Mouse (Mus musculus): ENCODE measurements at regions not wholly inside any gene's neighbourhood (a gene's known extent, or its start where the extent isn't known, plus 50 kb on each side); places are given as distances from the start of the nearest gene placed in this dataset.

GRCm38 (mm10) chr1:137669849-137670248 is 505.7 kb downstream of the Ptprc start:
- H3K9me3 ChIP-seq (replicated peaks): no peaks in the 10 kb centered on the region
- H3K4me3 ChIP-seq (replicated peaks): no peak overlapping the region
- no peak overlapping the region for H3K4me2 ChIP-seq
- no peaks in the 10 kb centered on the region for H3K27me3 ChIP-seq
- H3K9ac ChIP-seq: no peak overlapping the region
- no peaks in the 10 kb centered on the region for H3K4me1 ChIP-seq (replicated peaks)
- H3K36me3 ChIP-seq (replicated peaks): no peaks in the 10 kb centered on the region
- 57% methylated on average over 3 of the region's 3 CpGs for WGBS (ENCODE audit: insufficient replicate concordance)
- ATAC-seq (ENCODE audit: insufficient read depth): no peak
- H3K27ac ChIP-seq (replicated peaks): no peak overlapping the region

GRCm38 (mm10) chr1:137658141-137658540 is 517.4 kb downstream of the Ptprc start:
- WGBS (ENCODE audit: insufficient replicate concordance): 69% methylated on average over 1 of the region's 1 CpGs
- Histone ChIP-seq H3K4me3 (replicated peaks) (no peak overlapping the region), H3K36me3 (replicated peaks) (no peaks in the 10 kb centered on the region), H3K27ac (replicated peaks) (no peak overlapping the region), H3K9me3 (replicated peaks) (no peaks in the 10 kb centered on the region), H3K4me1 (replicated peaks) (no peaks in the 10 kb centered on the region), H3K9ac (no peak overlapping the region), H3K27me3 (no peaks in the 10 kb centered on the region), H3K4me2 (no peak overlapping the region)
- no peak for ATAC-seq (ENCODE audit: insufficient read depth)

- H3K9me3 ChIP-seq (replicated peaks): no peaks in the 10 kb centered on the region
- no peak overlapping the region for H3K4me2 ChIP-seq
- no peaks in the 10 kb centered on the region for H3K36me3 ChIP-seq (replicated peaks)
- no peak overlapping the region for H3K4me3 ChIP-seq (replicated peaks)
- H3K27me3 ChIP-seq: no peaks in the 10 kb centered on the region
- WGBS (ENCODE audit: insufficient replicate concordance): 63% methylated on average over 6 of the region's 6 CpGs
- no peak for ATAC-seq (ENCODE audit: insufficient read depth)
- H3K4me1 ChIP-seq (replicated peaks): no peaks in the 10 kb centered on the region
- no peak overlapping the region for H3K27ac ChIP-seq (replicated peaks)
- no peak overlapping the region for H3K9ac ChIP-seq
Observed at GRCm38 (mm10) chr1:137656900-137657458, 518.5 kb downstream of the Ptprc start.

GRCm38 (mm10) chr1:137654171-137654570 is 521.3 kb downstream of the Ptprc start:
- no peak for ATAC-seq (ENCODE audit: insufficient read depth)
- WGBS (ENCODE audit: insufficient replicate concordance): 55% methylated on average over 4 of the region's 4 CpGs

GRCm38 (mm10) chr1:137653495-137653894 is 522.0 kb downstream of the Ptprc start:
- Histone ChIP-seq H3K27ac (replicated peaks) (no peak overlapping the region), H3K36me3 (replicated peaks) (no peaks in the 10 kb centered on the region), H3K27me3 (no peaks in the 10 kb centered on the region), H3K9me3 (replicated peaks) (no peaks in the 10 kb centered on the region), H3K4me1 (replicated peaks) (no peaks in the 10 kb centered on the region), H3K9ac (no peak overlapping the region), H3K4me3 (replicated peaks) (no peak overlapping the region), H3K4me2 (no peak overlapping the region)
- WGBS (ENCODE audit: insufficient replicate concordance): 67% methylated on average over 5 of the region's 5 CpGs
- ATAC-seq (ENCODE audit: insufficient read depth): no peak

More at GRCm38 (mm10) chr1:137654171-137654570, 521.3 kb downstream of the Ptprc start:
- Histone ChIP-seq H3K27me3 (no peaks in the 10 kb centered on the region), H3K36me3 (replicated peaks) (no peaks in the 10 kb centered on the region), H3K4me2 (no peak overlapping the region), H3K4me3 (replicated peaks) (no peak overlapping the region), H3K9ac (no peak overlapping the region), H3K4me1 (replicated peaks) (no peaks in the 10 kb centered on the region), H3K9me3 (replicated peaks) (no peaks in the 10 kb centered on the region), H3K27ac (replicated peaks) (no peak overlapping the region)

GRCm38 (mm10) chr1:137650629-137651028 is 524.9 kb downstream of the Ptprc start:
- Histone ChIP-seq H3K4me2 (no peak overlapping the region), H3K27me3 (no peaks in the 10 kb centered on the region), H3K27ac (replicated peaks) (no peak overlapping the region), H3K36me3 (replicated peaks) (no peaks in the 10 kb centered on the region), H3K4me1 (replicated peaks) (no peaks in the 10 kb centered on the region), H3K4me3 (replicated peaks) (no peak overlapping the region), H3K9ac (no peak overlapping the region), H3K9me3 (replicated peaks) (no peaks in the 10 kb centered on the region)
- no peak for ATAC-seq (ENCODE audit: insufficient read depth)
- 38% methylated on average over 3 of the region's 3 CpGs for WGBS (ENCODE audit: insufficient replicate concordance)

- Histone ChIP-seq H3K36me3 (replicated peaks) (no peaks in the 10 kb centered on the region), H3K27ac (replicated peaks) (no peak overlapping the region), H3K4me2 (no peak overlapping the region), H3K9me3 (replicated peaks) (no peaks in the 10 kb centered on the region), H3K9ac (no peak overlapping the region), H3K4me1 (replicated peaks) (no peaks in the 10 kb centered on the region), H3K4me3 (replicated peaks) (no peak overlapping the region), H3K27me3 (no peaks in the 10 kb centered on the region)
- 4% methylated on average over 2 of the region's 2 CpGs for WGBS (ENCODE audit: insufficient replicate concordance)
- ATAC-seq (ENCODE audit: insufficient read depth): no peak
Observed at GRCm38 (mm10) chr1:137650082-137650481, 525.4 kb downstream of the Ptprc start.

- Histone ChIP-seq H3K36me3 (replicated peaks) (no peaks in the 10 kb centered on the region), H3K4me3 (replicated peaks) (no peak overlapping the region), H3K27me3 (no peaks in the 10 kb centered on the region), H3K9me3 (replicated peaks) (no peaks in the 10 kb centered on the region), H3K4me2 (no peak overlapping the region), H3K9ac (no peak overlapping the region), H3K27ac (replicated peaks) (no peak overlapping the region), H3K4me1 (replicated peaks) (no peaks in the 10 kb centered on the region)
- WGBS (ENCODE audit: insufficient replicate concordance): 67% methylated on average over 1 of the region's 1 CpGs
- no peak for ATAC-seq (ENCODE audit: insufficient read depth)
Observed at GRCm38 (mm10) chr1:137648832-137649231, 526.7 kb downstream of the Ptprc start.

- no peaks in the 10 kb centered on the region for H3K36me3 ChIP-seq (replicated peaks)
- no peak overlapping the region for H3K4me3 ChIP-seq (replicated peaks)
- H3K4me2 ChIP-seq: no peak overlapping the region
- H3K9me3 ChIP-seq (replicated peaks): no peaks in the 10 kb centered on the region
- 60% methylated on average over 6 of the region's 6 CpGs for WGBS (ENCODE audit: insufficient replicate concordance)
- H3K4me1 ChIP-seq (replicated peaks): no peaks in the 10 kb centered on the region
- H3K27me3 ChIP-seq: no peaks in the 10 kb centered on the region
- ATAC-seq (ENCODE audit: insufficient read depth): no peak
- H3K27ac ChIP-seq (replicated peaks): no peak overlapping the region
- H3K9ac ChIP-seq: no peak overlapping the region
Observed at GRCm38 (mm10) chr1:137644601-137645040, 530.9 kb downstream of the Ptprc start.

GRCm38 (mm10) chr1:137643508-137643907 is 532.0 kb downstream of the Ptprc start:
- Histone ChIP-seq H3K27me3 (no peaks in the 10 kb centered on the region), H3K4me2 (no peak overlapping the region), H3K9ac (no peak overlapping the region), H3K4me3 (replicated peaks) (no peak overlapping the region), H3K4me1 (replicated peaks) (no peaks in the 10 kb centered on the region), H3K9me3 (replicated peaks) (no peaks in the 10 kb centered on the region), H3K27ac (replicated peaks) (no peak overlapping the region), H3K36me3 (replicated peaks) (no peaks in the 10 kb centered on the region)
- 54% methylated on average over 1 of the region's 1 CpGs for WGBS (ENCODE audit: insufficient replicate concordance)
- no peak for ATAC-seq (ENCODE audit: insufficient read depth)

- no peak for ATAC-seq (ENCODE audit: insufficient read depth)
- H3K36me3 ChIP-seq (replicated peaks): no peaks in the 10 kb centered on the region
- H3K4me1 ChIP-seq (replicated peaks): no peaks in the 10 kb centered on the region
- no peak overlapping the region for H3K9ac ChIP-seq
- no peaks in the 10 kb centered on the region for H3K27me3 ChIP-seq
- no peak overlapping the region for H3K4me2 ChIP-seq
- H3K27ac ChIP-seq (replicated peaks): no peak overlapping the region
- H3K9me3 ChIP-seq (replicated peaks): no peaks in the 10 kb centered on the region
- no peak overlapping the region for H3K4me3 ChIP-seq (replicated peaks)
- WGBS (ENCODE audit: insufficient replicate concordance): 32% methylated on average over 7 of the region's 7 CpGs
Observed at GRCm38 (mm10) chr1:137640848-137641247, 534.7 kb downstream of the Ptprc start.

- Histone ChIP-seq H3K4me3 (replicated peaks) (no peak overlapping the region), H3K4me2 (no peak overlapping the region), H3K9me3 (replicated peaks) (no peaks in the 10 kb centered on the region), H3K9ac (no peak overlapping the region), H3K36me3 (replicated peaks) (no peaks in the 10 kb centered on the region), H3K27ac (replicated peaks) (no peak overlapping the region), H3K27me3 (no peaks in the 10 kb centered on the region), H3K4me1 (replicated peaks) (no peaks in the 10 kb centered on the region)
- ATAC-seq (ENCODE audit: insufficient read depth): no peak
- 39% methylated on average over 3 of the region's 3 CpGs for WGBS (ENCODE audit: insufficient replicate concordance)
Observed at GRCm38 (mm10) chr1:137636947-137637346, 538.6 kb downstream of the Ptprc start.
